Mouse (Mus musculus) testis, adult 2 months (tissue): ENCODE results near the gene Mtpn.

Experiments used
- CTCF ChIP-seq: fragments of 200-500 bp; IDR thresholded peaks from 2 replicates; pipeline ENCODE4 v1.5.1; 2012; ENCODE audit warnings: low read depth, mild to moderate bottlenecking, inconsistent platforms, low read length, moderate library complexity; ENCODE audit not compliant: control insufficient read depth, insufficient read depth, insufficient replicate concordance
- POLR2A ChIP-seq: fragments of 200-500 bp; IDR thresholded peaks from 2 replicates; pipeline ENCODE4 v1.6.1; 2012; ENCODE audit warnings: low read depth, mild to moderate bottlenecking, inconsistent platforms, low read length, moderate library complexity; ENCODE audit not compliant: control insufficient read depth

- TF ChIP-seq CTCF, result no peak
- TF ChIP-seq POLR2A, result no peak
Observed at GRCm38 (mm10) chr6:35479651-35480335, 59.9 kb downstream of the Mtpn start.
